8 mouse cellular contexts compared by ENCODE assay signal in the genomic region with DNA sequence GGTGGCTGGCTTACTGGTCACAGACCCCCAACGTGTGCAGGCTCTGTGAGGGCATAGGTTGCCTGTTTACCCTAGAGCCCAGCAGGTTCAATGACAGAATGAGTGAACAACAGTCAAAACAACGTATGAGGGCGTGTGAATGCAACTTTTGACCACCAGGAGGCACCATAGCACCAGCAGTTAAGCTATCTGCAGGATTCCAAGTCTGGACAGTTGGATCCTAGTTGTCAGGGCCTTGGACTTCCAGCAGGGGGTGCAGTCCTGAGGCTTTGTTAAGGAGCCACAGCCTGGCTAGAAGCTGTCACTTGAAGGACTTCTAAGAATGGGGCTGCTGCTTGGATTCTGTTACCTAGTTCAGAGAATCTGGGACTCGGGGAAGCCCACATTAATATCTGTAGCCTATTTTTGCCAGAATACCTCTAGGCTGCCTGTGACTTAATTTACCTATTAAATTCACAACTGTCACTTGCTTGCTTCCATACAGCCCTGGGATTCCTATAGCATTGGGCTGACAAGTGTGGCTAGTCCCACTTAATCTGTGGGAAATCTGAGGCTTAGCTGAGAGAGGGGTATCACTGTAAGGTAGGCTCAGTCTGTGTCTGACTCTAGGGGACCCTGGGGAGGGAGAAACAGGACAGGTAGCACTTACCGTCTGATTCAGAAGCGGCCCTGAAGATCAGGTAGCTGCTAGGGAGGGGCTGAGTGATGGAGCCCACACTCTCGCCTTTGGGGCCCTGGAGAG. TPM values are rescaled to one million over a fixed set of nuclear protein-coding genes. Genes with fewer than 3 reads are reported as not detected.
DNase-seq lines count a peak whose midpoint lies in the region; ATAC-seq and TF ChIP-seq lines count a peak whose summit lies in the region.

No protein-coding gene starts in this region.

- peak; percentile 100 for TF ChIP-seq CTCF in lung, postnatal 0 days (IDR thresholded peaks at IDR 0.05)

- H3K4me3 ChIP-seq in hindbrain, embryonic 10.5 days: no peak overlapping the region
- H3K4me3 ChIP-seq in lung, postnatal 0 days (ENCODE audit: low read depth, low read length): no peak overlapping the region

- no peaks in the 10 kb centered on the region for H3K9me3 ChIP-seq in hindbrain, embryonic 10.5 days
- H3K9me3 ChIP-seq in lung, postnatal 0 days (ENCODE audit: low read length): no peaks in the 10 kb centered on the region

- 36% methylated on average over 7 of the region's 7 CpGs for WGBS in hindbrain, embryonic 10.5 days
- 39% methylated on average over 7 of the region's 7 CpGs for WGBS in lung, postnatal 0 days

- no peak for TF ChIP-seq EP300 in lung, postnatal 0 days (IDR thresholded peaks at IDR 0.05)

- no peak overlapping the region for H3K4me2 ChIP-seq in lung, postnatal 0 days (replicated peaks; ENCODE audit: low read depth, low read length)

- H3K9ac ChIP-seq in lung, postnatal 0 days (replicated peaks; ENCODE audit: low read depth): no peak overlapping the region

- peaks cover 8% of the 10 kb centered on the region; the same call in 1 of the 2 replicates for H3K4me1 ChIP-seq in hindbrain, embryonic 10.5 days (replicated peaks)
- no peaks in the 10 kb centered on the region for H3K4me1 ChIP-seq in lung, postnatal 0 days (ENCODE audit: insufficient read depth, low read depth, low read length)

- H3K36me3 ChIP-seq in hindbrain, embryonic 10.5 days: peaks cover 34% of the 10 kb centered on the region
- peaks cover 29% of the 10 kb centered on the region for H3K36me3 ChIP-seq in lung, postnatal 0 days (ENCODE audit: insufficient read depth, low read length)

- no peak overlapping the region for H3K27ac ChIP-seq in hindbrain, embryonic 10.5 days
- H3K27ac ChIP-seq in lung, postnatal 0 days (ENCODE audit: low read length): no peak overlapping the region

- H3K27me3 ChIP-seq in hindbrain, embryonic 10.5 days (ENCODE audit: insufficient read depth, poor library complexity, severe bottlenecking): no peaks in the 10 kb centered on the region
- H3K27me3 ChIP-seq in lung, postnatal 0 days (replicated peaks; ENCODE audit: insufficient read depth, low read length): no peaks in the 10 kb centered on the region

- peak; percentile 95 for DNase-seq in MN1 (ENCODE audit: low spot score)
- peak; percentile 87 for DNase-seq in cerebellum, adult 8-10 months
- peak; percentile 92 for DNase-seq in hindbrain, embryonic 10.5 days (ENCODE audit: low spot score)
- DNase-seq in layer of hippocampus, adult 9-10 months (ENCODE audit: low spot score): peak; percentile 94
- DNase-seq in lung, postnatal 0 days (ENCODE audit: low spot score): peak; percentile 97
- DNase-seq in ovary, postnatal 36 days (ENCODE audit: low spot score): peak; percentile 86
- DNase-seq in thymus, postnatal 14 days: peak; percentile 91

- ATAC-seq in frontal cortex, adult (ENCODE audit: low TSS enrichment): peak; percentile 97
- peak; percentile 88 for ATAC-seq in lung, postnatal 0 days

RNA-seq across cellular contexts. Expression of a gene that starts 21.2 kb away (rescaled TPM):
- 0.30 and 0.50 TPM in 2 replicates for polyA plus RNA-seq in hindbrain, embryonic 10.5 days (2016; fragmentation: Nextera tagmentation; extraction: Ambion mirVana)
- 2.2 and 3.0 TPM in 2 replicates for polyA plus RNA-seq in lung, postnatal 0 days (2015; fragmentation: Nextera tagmentation; extraction: Ambion mirVana)

RNA-seq across cellular contexts. Expression of a gene that starts 49.9 kb away (rescaled TPM):
- polyA plus RNA-seq in hindbrain, embryonic 10.5 days (2016; fragmentation: Nextera tagmentation; extraction: Ambion mirVana): 15.8 and 20.8 TPM in 2 replicates
- polyA plus RNA-seq in lung, postnatal 0 days (2015; fragmentation: Nextera tagmentation; extraction: Ambion mirVana): 47.6 and 56.8 TPM in 2 replicates

RNA-seq across cellular contexts. Expression of a gene that starts 57.4 kb away (rescaled TPM):
- 8.3 and 9.7 TPM in 2 replicates for polyA plus RNA-seq in hindbrain, embryonic 10.5 days (2016; fragmentation: Nextera tagmentation; extraction: Ambion mirVana)
- polyA plus RNA-seq in lung, postnatal 0 days (2015; fragmentation: Nextera tagmentation; extraction: Ambion mirVana): 4.6 and 5.3 TPM in 2 replicates

RNA-seq across cellular contexts. Expression of a gene that starts 59.9 kb away (rescaled TPM):
- not detected in 2 replicates for polyA plus RNA-seq in hindbrain, embryonic 10.5 days (2016; fragmentation: Nextera tagmentation; extraction: Ambion mirVana)
- not detected in 2 replicates for polyA plus RNA-seq in lung, postnatal 0 days (2015; fragmentation: Nextera tagmentation; extraction: Ambion mirVana)
